Mouse (Mus musculus) forebrain, postnatal 0 days (tissue): ENCODE data around the gene Ntn4. TPM values are rescaled to one million over a fixed set of nuclear protein-coding genes. Genes with fewer than 3 reads are reported as not detected.

Source experiments
- ATAC-seq: fragments of 200-750 bp; cut with Nextera tagmentation; 2 replicates; pipeline ENCODE4 v1.8.0; 2017; ENCODE audit warnings: mild to moderate bottlenecking, moderate library complexity
- DNase-seq: peaks from one replicate; pipeline ENCODE4 v3.0.0-alpha.2; 2015
- H3K27ac ChIP-seq: fragments of 300-500 bp; sonication (generic); 2 replicates; pipeline ENCODE4 v1.5.1; 2014; ENCODE audit warnings: low read depth, mild to moderate bottlenecking, antibody characterized with exemption, low read length, moderate library complexity, mixed read lengths
- H3K27me3 ChIP-seq: fragments of 300-500 bp; sonication (generic); 2 replicates; pipeline ENCODE4 v1.6.1; 2014; ENCODE audit warnings: mild to moderate bottlenecking, low read length, mixed read lengths; ENCODE audit not compliant: insufficient read depth
- H3K36me3 ChIP-seq: fragments of 300-500 bp; sonication (generic); 2 replicates; pipeline ENCODE4 v1.6.1; 2014; ENCODE audit warnings: mild to moderate bottlenecking, moderate library complexity; ENCODE audit not compliant: insufficient read depth
- H3K4me1 ChIP-seq: fragments of 300-500 bp; sonication (generic); 2 replicates; pipeline ENCODE4 v1.6.1; 2014; ENCODE audit warnings: antibody characterized with exemption; ENCODE audit not compliant: insufficient read depth
- H3K4me2 ChIP-seq: fragments of 300-500 bp; sonication (generic); 2 replicates; pipeline ENCODE4 v1.6.1; 2014; ENCODE audit warnings: low read depth, mild to moderate bottlenecking, moderate library complexity
- H3K4me3 ChIP-seq: fragments of 300-500 bp; sonication (generic); 2 replicates; pipeline ENCODE4 v1.5.1; 2014; ENCODE audit warnings: low read depth, low read length, mixed read lengths
- H3K9ac ChIP-seq: fragments of 300-500 bp; sonication (generic); 2 replicates; pipeline ENCODE4 v1.6.1; 2014; ENCODE audit warnings: mild to moderate bottlenecking
- H3K9me3 ChIP-seq: fragments of 300-500 bp; sonication (generic); 2 replicates; pipeline ENCODE4 v1.6.1; 2016; ENCODE audit warnings: low read length
- CTCF ChIP-seq: sonication (generic); IDR thresholded peaks from 2 replicates; pipeline ENCODE4 v1.5.1; 2016; ENCODE audit warnings: antibody characterized with exemption, control low read depth, low read depth
- WGBS: fragments of 180-500 bp; shearing (Covaris S2); extraction: QIAGEN DNeasy Blood & Tissue Kit; methylation state at CpG from one replicate; pipeline ENCODE4 v1.1.7; 2014; 5-methylcytosine and 5-hydroxymethylcytosine counted together
- polyA plus RNA-seq: library from polyadenylated mRNA; unstranded; fragments of >200 nt; fragmentation: Nextera tagmentation; extraction: Ambion mirVana; gene quantifications from 2 replicates; pipeline ENCODE4 v1.2.1, GENCODE M21; 2015
- total RNA-seq: library from RNA; depleted of rRNA; stranded (reverse); fragments of >200 nt; gene quantifications from 2 replicates; pipeline ENCODE4 v1.2.3, GENCODE M21; 2014

The Ntn4 gene
- total and polyA plus RNA-seq, 2 experiments from 2014 or later, result 1.2 to 6.1 TPM

DNA sequence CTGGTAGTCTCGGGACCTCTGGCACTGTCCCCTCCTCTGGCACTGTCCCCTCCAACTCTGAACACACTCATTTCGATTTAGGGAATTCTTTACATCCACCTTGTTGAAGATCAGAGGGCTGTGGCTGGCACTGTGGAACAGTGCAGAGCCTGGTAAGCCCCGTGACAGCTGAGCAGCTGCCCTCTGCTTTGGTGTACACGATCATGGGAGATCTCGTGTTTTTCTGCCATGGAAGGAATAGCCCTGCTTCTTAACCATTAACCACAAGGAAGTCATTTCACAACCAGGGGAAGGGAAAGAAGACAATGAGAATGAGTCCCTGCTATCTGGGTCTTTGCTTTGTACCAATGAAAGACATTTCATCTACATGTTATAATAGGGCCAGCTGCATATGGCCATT is 21.5 kb downstream of the Ntn4 start:
- no peaks in the 10 kb centered on the region for H3K4me1 ChIP-seq
- H3K27ac ChIP-seq, result no peak overlapping the region
- no peaks in the 10 kb centered on the region for H3K36me3 ChIP-seq
- no peak overlapping the region for H3K4me2 ChIP-seq
- WGBS, result 57% methylated on average over 5 of the region's 5 CpGs
- ATAC-seq (no peak), DNase-seq (no peak)
- no peaks in the 10 kb centered on the region for H3K9me3 ChIP-seq
- H3K9ac ChIP-seq, result no peak overlapping the region
- no peak for TF ChIP-seq CTCF
- H3K4me3 ChIP-seq, result no peak overlapping the region
- H3K27me3 ChIP-seq, result no peaks in the 10 kb centered on the region

DNA sequence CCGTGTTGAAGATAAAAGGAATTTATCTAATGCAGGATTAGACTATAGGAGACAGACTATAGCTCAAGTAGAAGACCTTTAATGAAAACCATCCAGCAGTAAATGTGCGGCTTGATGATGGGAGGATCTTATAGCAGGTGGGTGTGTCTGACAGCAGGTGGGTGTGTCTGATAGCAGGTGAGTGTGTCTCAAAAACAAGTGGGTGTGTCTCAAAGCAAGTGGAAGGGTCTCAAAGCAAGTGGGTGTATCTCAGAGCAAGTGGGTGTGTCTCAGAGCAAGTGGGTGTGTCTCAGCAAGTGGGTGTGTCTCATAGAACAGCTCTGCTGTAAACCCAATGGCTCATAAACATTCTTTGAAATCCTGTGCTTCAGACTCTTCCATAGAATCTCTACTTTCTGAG is 25.7 kb downstream of the Ntn4 start:
- no peak for TF ChIP-seq CTCF
- no peak overlapping the region for H3K4me3 ChIP-seq
- H3K27me3 ChIP-seq, result no peaks in the 10 kb centered on the region
- H3K27ac ChIP-seq, result no peak overlapping the region
- 79% methylated on average over 2 of the region's 2 CpGs for WGBS
- no peaks in the 10 kb centered on the region for H3K9me3 ChIP-seq
- H3K36me3 ChIP-seq, result no peaks in the 10 kb centered on the region
- no peak overlapping the region for H3K4me2 ChIP-seq
- no peak for ATAC-seq
- H3K9ac ChIP-seq, result no peak overlapping the region
- H3K4me1 ChIP-seq, result no peaks in the 10 kb centered on the region
- no peak for DNase-seq

DNA sequence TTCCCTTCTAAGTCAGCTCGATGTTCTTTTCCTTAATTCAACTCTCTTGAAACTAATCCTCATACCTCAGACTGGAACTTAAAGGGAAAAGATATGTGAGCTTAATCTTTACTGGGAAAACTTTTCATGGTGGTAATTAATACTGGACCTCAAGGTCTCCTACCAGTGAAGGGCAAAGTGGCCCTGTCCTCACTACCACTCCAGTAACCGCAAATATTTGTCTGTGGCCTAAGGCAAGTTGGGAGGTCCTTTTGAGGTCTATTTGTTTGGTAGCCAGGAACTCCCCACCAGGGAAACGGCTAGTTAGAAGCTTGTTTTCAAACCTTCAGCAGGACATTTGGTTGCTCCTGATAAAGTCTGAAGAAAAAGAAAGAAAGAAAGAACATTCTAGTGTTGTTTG is 26.5 kb downstream of the Ntn4 start:
- WGBS, result 73% methylated on average over 3 of the region's 3 CpGs
- ATAC-seq, result no peak

DNA sequence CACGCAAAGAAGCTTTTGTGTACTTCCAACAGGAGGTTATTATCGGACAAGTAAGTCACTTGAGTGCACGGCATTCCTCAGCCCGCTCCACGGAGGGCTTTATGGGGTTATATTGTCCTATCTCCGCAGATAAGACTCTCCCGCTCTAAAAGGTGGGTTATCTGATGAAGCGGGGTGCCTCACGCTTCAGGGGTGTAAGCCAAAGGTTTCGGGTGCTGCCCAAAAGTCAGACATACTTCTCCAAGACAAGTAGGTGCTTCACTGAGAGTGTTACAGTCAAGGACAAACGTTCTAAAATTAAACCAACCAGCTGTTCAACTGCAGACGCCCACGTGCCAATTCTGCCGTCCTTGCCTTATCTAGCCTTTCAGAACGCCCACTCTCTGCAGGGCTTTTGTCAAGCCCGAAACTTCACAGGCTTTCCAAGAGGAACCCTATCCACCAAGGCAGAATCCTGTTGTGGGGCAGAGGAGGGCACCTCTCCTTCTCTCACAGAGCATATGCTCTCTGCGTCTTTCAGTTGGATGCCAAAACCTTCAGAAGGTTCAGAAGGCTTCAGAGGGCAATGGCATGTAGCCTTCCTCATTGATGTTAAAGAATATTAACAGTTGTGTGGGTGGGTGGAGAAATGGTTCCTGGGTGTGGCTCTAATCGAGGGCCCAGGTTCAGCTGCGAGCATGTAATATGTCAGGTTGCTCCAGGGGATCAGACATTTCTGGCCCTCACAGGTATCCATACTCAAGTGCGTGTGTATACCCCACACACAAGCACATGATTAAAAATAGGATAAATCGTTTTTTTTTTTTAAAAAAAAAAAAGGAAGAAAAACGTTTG is 32.4 kb downstream of the Ntn4 start:
- H3K36me3 ChIP-seq, result no peaks in the 10 kb centered on the region
- H3K4me2 ChIP-seq, result no peak overlapping the region
- ATAC-seq (no peak), DNase-seq (no peak)
- no peak for TF ChIP-seq CTCF
- WGBS, result 82% methylated on average over 22 of the region's 22 CpGs
- H3K27me3 ChIP-seq, result no peaks in the 10 kb centered on the region
- H3K4me3 ChIP-seq, result no peak overlapping the region
- H3K9ac ChIP-seq, result no peak overlapping the region
- H3K27ac ChIP-seq, result no peak overlapping the region
- no peaks in the 10 kb centered on the region for H3K9me3 ChIP-seq
- no peaks in the 10 kb centered on the region for H3K4me1 ChIP-seq

More for the DNA sequence above, 26.5 kb downstream of the Ntn4 start:
- H3K27ac ChIP-seq, result no peak overlapping the region
- no peak overlapping the region for H3K9ac ChIP-seq
- H3K36me3 ChIP-seq, result no peaks in the 10 kb centered on the region
- no peak for DNase-seq
- no peak for TF ChIP-seq CTCF
- no peaks in the 10 kb centered on the region for H3K4me1 ChIP-seq
- H3K9me3 ChIP-seq, result no peaks in the 10 kb centered on the region
- H3K27me3 ChIP-seq, result no peaks in the 10 kb centered on the region
- H3K4me3 ChIP-seq, result no peak overlapping the region
- H3K4me2 ChIP-seq, result no peak overlapping the region

DNA sequence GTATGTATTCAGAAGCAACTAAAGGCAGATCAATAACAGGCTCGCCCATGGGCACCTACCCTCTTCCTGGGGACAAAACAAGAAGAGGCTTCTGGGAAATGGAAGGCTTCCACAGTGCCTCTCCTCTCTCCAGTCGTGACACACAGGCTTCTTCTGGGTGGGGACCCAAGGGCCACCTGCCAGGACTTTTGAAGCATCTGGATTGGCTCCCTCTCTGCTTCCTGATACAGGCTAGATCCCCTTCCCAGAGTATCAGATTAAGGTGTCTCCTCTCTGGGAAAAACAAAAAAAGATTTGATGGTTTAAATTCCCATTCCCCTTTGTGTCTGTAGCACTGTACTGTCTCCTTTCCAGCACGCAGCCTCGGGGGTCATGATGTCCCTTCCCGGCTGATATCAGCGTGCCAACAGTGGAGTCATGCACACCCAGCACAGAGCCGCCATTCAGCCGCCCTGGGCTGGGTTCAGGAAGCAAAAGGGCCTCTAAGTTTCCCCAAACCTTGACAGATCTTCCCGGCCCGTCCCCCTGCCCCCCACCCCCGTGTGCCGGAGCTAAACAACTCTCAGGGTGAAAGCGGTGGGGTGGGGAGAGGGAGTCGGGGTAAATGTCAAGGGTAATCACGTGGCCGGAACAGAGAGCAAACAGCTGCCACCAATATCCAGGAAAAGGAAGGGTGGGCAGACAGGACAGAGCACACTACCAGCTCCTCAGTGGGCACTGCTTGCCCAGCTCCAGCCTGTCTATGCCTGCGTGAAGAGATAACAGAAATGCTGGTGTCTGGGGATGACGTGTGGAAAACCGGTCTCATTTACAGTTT is 38.9 kb downstream of the Ntn4 start:
- no peaks in the 10 kb centered on the region; the same call in 1 of the 2 replicates for H3K4me1 ChIP-seq
- TF ChIP-seq CTCF, result no peak
- H3K9me3 ChIP-seq, result no peaks in the 10 kb centered on the region
- H3K9ac ChIP-seq, result peak overlapping the region; percentile 40
- 36% methylated on average over 19 of the region's 19 CpGs for WGBS
- no peaks in the 10 kb centered on the region for H3K27me3 ChIP-seq
- no peak for DNase-seq
- H3K4me2 ChIP-seq, result peak overlapping the region; percentile 30; the same call in 1 of the 2 replicates
- H3K4me3 ChIP-seq, result no peak overlapping the region
- peak; percentile 64; the same call in 1 of the 2 replicates for ATAC-seq
- no peak overlapping the region for H3K27ac ChIP-seq
- H3K36me3 ChIP-seq, result no peaks in the 10 kb centered on the region

DNA sequence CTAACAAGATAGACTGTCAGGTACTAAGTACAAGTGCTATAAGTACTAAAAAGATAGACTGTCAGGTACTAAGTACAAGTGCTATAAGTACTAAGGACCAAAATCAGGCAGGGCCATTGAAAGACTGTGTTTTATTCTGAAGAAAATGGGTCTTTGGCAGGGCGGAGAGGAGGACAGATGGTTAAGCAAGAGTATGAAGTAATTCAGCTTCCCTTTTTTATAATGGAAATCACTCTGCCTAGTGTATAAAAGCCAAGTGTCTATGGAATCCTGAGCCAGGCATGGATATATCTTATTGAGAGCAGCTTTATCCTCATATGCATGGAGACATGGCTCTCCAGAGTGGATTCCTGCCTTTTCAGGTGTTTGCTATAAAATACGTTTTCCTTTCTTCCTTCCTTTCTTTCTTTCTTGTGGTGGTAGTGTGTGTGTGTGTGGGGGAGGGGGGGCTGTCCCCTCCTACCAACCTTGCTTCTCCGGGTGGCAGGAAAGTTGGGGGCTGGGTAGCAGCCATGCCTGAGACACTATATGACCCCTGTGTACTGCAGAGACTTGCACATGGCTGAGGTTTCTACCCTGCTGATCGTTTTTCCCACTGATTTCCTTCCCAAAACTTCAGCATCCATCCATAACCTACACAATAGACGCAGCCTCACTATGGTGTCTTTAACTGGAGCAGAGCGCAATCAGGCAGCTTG is 40.3 kb downstream of the Ntn4 start:
- H3K27ac ChIP-seq, result no peak overlapping the region
- no peak overlapping the region for H3K9ac ChIP-seq
- TF ChIP-seq CTCF, result no peak
- no peak overlapping the region for H3K4me3 ChIP-seq
- no peaks in the 10 kb centered on the region; the same call in 1 of the 2 replicates for H3K4me1 ChIP-seq
- no peaks in the 10 kb centered on the region for H3K36me3 ChIP-seq
- no peaks in the 10 kb centered on the region for H3K9me3 ChIP-seq
- ATAC-seq (peak; percentile 79), DNase-seq (peak; percentile 74)
- no peak overlapping the region for H3K4me2 ChIP-seq
- no peaks in the 10 kb centered on the region for H3K27me3 ChIP-seq
- WGBS, result 41% methylated on average over 6 of the region's 6 CpGs
